Mouse (Mus musculus): ENCODE results near the gene Nsg2. TPM values are rescaled to one million over a fixed set of nuclear protein-coding genes. Genes with fewer than 3 reads are reported as not detected.
"Not testable (repeated sequence)": the region's sequence is repeated elsewhere in the genome, so short reads cannot be mapped to it uniquely, and the experiment has no call there.

The Nsg2 gene
- polyA plus RNA-seq, 1 experiment from 2014 or later: 2.7 TPM

- no peak overlapping the region; the same call in 1 of the 2 replicates for H3K4me2 ChIP-seq (replicated peaks; ENCODE audit: low read depth, low read length)
- H3K27ac ChIP-seq (ENCODE audit: low read length): no peak overlapping the region
- no peak overlapping the region for H3K4me3 ChIP-seq (ENCODE audit: low read depth, low read length)
- no peaks in the 10 kb centered on the region for H3K27me3 ChIP-seq (ENCODE audit: control insufficient read depth, insufficient read depth, low read length)
- 6% methylated on average over 5 of the region's 5 CpGs for WGBS
- 0 out of 2 replicates have a peak, but pooled peaks cover 3% of the 10 kb centered on the region for H3K4me1 ChIP-seq (ENCODE audit: control insufficient read depth, insufficient read depth, low read length)
- ATAC-seq (ENCODE audit: insufficient number of reproducible peaks, insufficient read depth, low FRiP score, low read depth): no peak
- no peaks in the 10 kb centered on the region for H3K9me3 ChIP-seq (ENCODE audit: control insufficient read depth, low read depth, low read length)
- H3K9ac ChIP-seq (replicated peaks; ENCODE audit: low read depth, low read length): no peak overlapping the region
- H3K36me3 ChIP-seq (ENCODE audit: control insufficient read depth, insufficient read depth, low read length): no peaks in the 10 kb centered on the region
These were observed 2.4 kb downstream of the Nsg2 start for GRCm38 (mm10) chr11:32002670-32003072.

GRCm38 (mm10) chr11:32008049-32008448 is 7.8 kb downstream of the Nsg2 start:
- WGBS: 82% methylated on average over 3 of the region's 3 CpGs
- H3K9me3 ChIP-seq (ENCODE audit: control insufficient read depth, low read depth, low read length); H3K27me3 ChIP-seq (ENCODE audit: control insufficient read depth, insufficient read depth, low read length); ATAC-seq (ENCODE audit: insufficient number of reproducible peaks, insufficient read depth, low FRiP score, low read depth); H3K9ac ChIP-seq (replicated peaks; ENCODE audit: low read depth, low read length); H3K4me2 ChIP-seq (replicated peaks; ENCODE audit: low read depth, low read length); H3K36me3 ChIP-seq (ENCODE audit: control insufficient read depth, insufficient read depth, low read length); H3K4me1 ChIP-seq (ENCODE audit: control insufficient read depth, insufficient read depth, low read length); H3K4me3 ChIP-seq (ENCODE audit: low read depth, low read length); H3K27ac ChIP-seq (ENCODE audit: low read length): not testable (repeated sequence)

DNA sequence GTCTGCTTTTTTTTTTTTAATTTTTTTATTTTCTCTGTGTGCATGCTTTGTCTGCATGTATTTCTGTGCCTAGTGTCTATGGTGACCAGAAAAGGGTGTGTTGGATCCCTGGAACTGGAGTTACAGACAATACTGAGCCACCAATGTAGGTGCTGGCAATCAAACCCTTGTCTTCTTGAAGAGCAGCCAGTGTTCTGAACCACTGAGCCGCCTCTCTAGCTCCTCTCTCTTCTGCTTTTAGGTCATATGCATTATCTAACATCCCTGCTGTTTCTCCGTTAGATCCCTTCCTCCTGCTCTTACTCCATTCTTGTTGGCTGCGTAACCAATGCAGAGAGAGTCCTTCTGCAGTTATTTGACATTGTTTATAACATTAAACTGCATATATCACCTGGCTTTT is 8.6 kb downstream of the Nsg2 start:
- H3K27ac ChIP-seq (ENCODE audit: low read length): no peak overlapping the region
- no peaks in the 10 kb centered on the region for H3K4me1 ChIP-seq (ENCODE audit: control insufficient read depth, insufficient read depth, low read length)
- no peaks in the 10 kb centered on the region for H3K9me3 ChIP-seq (ENCODE audit: control insufficient read depth, low read depth, low read length)
- H3K36me3 ChIP-seq (ENCODE audit: control insufficient read depth, insufficient read depth, low read length): no peaks in the 10 kb centered on the region
- no peak overlapping the region for H3K4me2 ChIP-seq (replicated peaks; ENCODE audit: low read depth, low read length)
- ATAC-seq (ENCODE audit: insufficient number of reproducible peaks, insufficient read depth, low FRiP score, low read depth): no peak
- H3K27me3 ChIP-seq (ENCODE audit: control insufficient read depth, insufficient read depth, low read length): no peaks in the 10 kb centered on the region
- H3K4me3 ChIP-seq (ENCODE audit: low read depth, low read length): no peak overlapping the region
- no peak overlapping the region for H3K9ac ChIP-seq (replicated peaks; ENCODE audit: low read depth, low read length)
- 75% methylated on average over 3 of the region's 3 CpGs for WGBS

DNA sequence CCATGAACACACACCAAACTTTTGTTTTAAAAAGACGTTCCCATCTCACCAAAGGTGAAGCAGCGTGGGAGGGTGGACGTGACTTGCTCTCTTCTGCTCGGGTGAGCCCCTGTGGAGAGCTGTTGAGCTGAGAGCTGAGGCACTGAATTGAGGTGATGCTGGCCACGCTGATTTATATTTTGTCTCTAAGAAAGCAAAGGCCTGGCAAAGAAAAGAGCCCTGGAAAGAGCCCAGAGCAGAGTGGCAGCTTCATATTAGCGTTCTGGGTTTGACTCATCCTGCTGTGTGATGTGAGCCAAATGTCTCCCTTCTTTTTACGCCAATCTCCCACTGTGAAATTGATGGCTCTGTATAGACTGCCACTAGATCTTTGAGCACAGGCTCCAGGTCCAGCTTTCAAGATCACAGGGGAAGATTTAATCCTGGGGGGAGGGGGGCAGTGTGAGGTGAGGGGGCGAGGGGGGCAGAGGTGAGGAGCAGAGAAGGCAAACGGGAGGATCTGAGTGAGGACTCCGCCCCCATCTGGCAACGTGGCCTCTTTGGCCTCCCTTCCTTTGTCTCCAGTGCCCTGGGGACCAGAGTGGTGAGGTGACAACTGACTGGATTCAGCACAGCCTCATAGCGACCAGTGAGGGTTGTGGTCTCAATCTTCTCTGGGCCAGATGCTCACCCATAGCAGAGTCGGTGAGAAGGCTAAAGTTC is 9.8 kb downstream of the Nsg2 start:
- H3K9ac ChIP-seq (replicated peaks; ENCODE audit: low read depth, low read length): no peak overlapping the region
- no peak overlapping the region for H3K4me3 ChIP-seq (ENCODE audit: low read depth, low read length)
- no peaks in the 10 kb centered on the region for H3K27me3 ChIP-seq (ENCODE audit: control insufficient read depth, insufficient read depth, low read length)
- no peak for ATAC-seq (ENCODE audit: insufficient number of reproducible peaks, insufficient read depth, low FRiP score, low read depth)
- H3K9me3 ChIP-seq (ENCODE audit: control insufficient read depth, low read depth, low read length): no peaks in the 10 kb centered on the region
- H3K36me3 ChIP-seq (ENCODE audit: control insufficient read depth, insufficient read depth, low read length): no peaks in the 10 kb centered on the region
- no peaks in the 10 kb centered on the region for H3K4me1 ChIP-seq (ENCODE audit: control insufficient read depth, insufficient read depth, low read length)
- 29% methylated on average over 13 of the region's 13 CpGs for WGBS
- no peak overlapping the region for H3K4me2 ChIP-seq (replicated peaks; ENCODE audit: low read depth, low read length)
- H3K27ac ChIP-seq (ENCODE audit: low read length): no peak overlapping the region

DNA sequence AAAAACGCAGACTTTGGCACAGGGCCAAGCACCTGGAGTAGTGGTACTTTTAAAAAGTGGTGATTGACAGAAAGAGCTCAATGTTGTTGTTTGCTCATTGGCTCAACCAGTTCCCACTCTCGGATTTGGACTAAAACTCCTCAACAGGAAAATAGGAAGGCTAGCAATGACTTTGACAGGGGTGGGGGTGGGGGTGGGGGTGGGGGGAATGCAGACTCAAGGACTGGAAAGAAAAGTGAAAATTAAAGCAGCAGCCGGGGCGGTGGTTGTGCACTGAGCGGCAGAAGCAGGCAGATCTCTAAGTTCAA is 10.4 kb downstream of the Nsg2 start:
- H3K9ac ChIP-seq (replicated peaks; ENCODE audit: low read depth, low read length): no peak overlapping the region
- no peaks in the 10 kb centered on the region for H3K27me3 ChIP-seq (ENCODE audit: control insufficient read depth, insufficient read depth, low read length)
- H3K27ac ChIP-seq (ENCODE audit: low read length): no peak overlapping the region
- no peaks in the 10 kb centered on the region for H3K9me3 ChIP-seq (ENCODE audit: control insufficient read depth, low read depth, low read length)
- H3K36me3 ChIP-seq (ENCODE audit: control insufficient read depth, insufficient read depth, low read length): no peaks in the 10 kb centered on the region
- WGBS: 58% methylated on average over 5 of the region's 5 CpGs
- no peak overlapping the region for H3K4me2 ChIP-seq (replicated peaks; ENCODE audit: low read depth, low read length)
- H3K4me3 ChIP-seq (ENCODE audit: low read depth, low read length): no peak overlapping the region
- no peak for ATAC-seq (ENCODE audit: insufficient number of reproducible peaks, insufficient read depth, low FRiP score, low read depth)
- no peaks in the 10 kb centered on the region for H3K4me1 ChIP-seq (ENCODE audit: control insufficient read depth, insufficient read depth, low read length)

- no peak overlapping the region for H3K27ac ChIP-seq (ENCODE audit: low read length)
- no peaks in the 10 kb centered on the region for H3K36me3 ChIP-seq (ENCODE audit: control insufficient read depth, insufficient read depth, low read length)
- 48% methylated on average over 9 of the region's 9 CpGs for WGBS
- no peak overlapping the region for H3K4me2 ChIP-seq (replicated peaks; ENCODE audit: low read depth, low read length)
- no peak for ATAC-seq (ENCODE audit: insufficient number of reproducible peaks, insufficient read depth, low FRiP score, low read depth)
- H3K4me3 ChIP-seq (ENCODE audit: low read depth, low read length): no peak overlapping the region
- no peaks in the 10 kb centered on the region for H3K4me1 ChIP-seq (ENCODE audit: control insufficient read depth, insufficient read depth, low read length)
- no peaks in the 10 kb centered on the region for H3K9me3 ChIP-seq (ENCODE audit: control insufficient read depth, low read depth, low read length)
- no peaks in the 10 kb centered on the region for H3K27me3 ChIP-seq (ENCODE audit: control insufficient read depth, insufficient read depth, low read length)
- no peak overlapping the region for H3K9ac ChIP-seq (replicated peaks; ENCODE audit: low read depth, low read length)
These were observed 11.8 kb downstream of the Nsg2 start for GRCm38 (mm10) chr11:32011867-32012603.

- no peak for ATAC-seq (ENCODE audit: insufficient number of reproducible peaks, insufficient read depth, low FRiP score, low read depth)
- Histone ChIP-seq H3K9me3 (ENCODE audit: control insufficient read depth, low read depth, low read length) (no peaks in the 10 kb centered on the region), H3K4me2 (replicated peaks; ENCODE audit: low read depth, low read length) (no peak overlapping the region), H3K4me1 (ENCODE audit: control insufficient read depth, insufficient read depth, low read length) (no peaks in the 10 kb centered on the region), H3K27ac (ENCODE audit: low read length) (no peak overlapping the region), H3K27me3 (ENCODE audit: control insufficient read depth, insufficient read depth, low read length) (no peaks in the 10 kb centered on the region), H3K4me3 (ENCODE audit: low read depth, low read length) (no peak overlapping the region), H3K36me3 (ENCODE audit: control insufficient read depth, insufficient read depth, low read length) (no peaks in the 10 kb centered on the region), H3K9ac (replicated peaks; ENCODE audit: low read depth, low read length) (no peak overlapping the region)
- WGBS: 86% methylated on average over 4 of the region's 4 CpGs
These were observed 12.8 kb downstream of the Nsg2 start for GRCm38 (mm10) chr11:32013014-32013427.

GRCm38 (mm10) chr11:32013561-32013960 is 13.3 kb downstream of the Nsg2 start:
- 73% methylated on average over 1 of the region's 1 CpGs for WGBS
- Histone ChIP-seq H3K4me2 (replicated peaks; ENCODE audit: low read depth, low read length) (no peak overlapping the region), H3K9ac (replicated peaks; ENCODE audit: low read depth, low read length) (no peak overlapping the region), H3K4me1 (ENCODE audit: control insufficient read depth, insufficient read depth, low read length) (no peaks in the 10 kb centered on the region), H3K9me3 (ENCODE audit: control insufficient read depth, low read depth, low read length) (no peaks in the 10 kb centered on the region), H3K27ac (ENCODE audit: low read length) (no peak overlapping the region), H3K36me3 (ENCODE audit: control insufficient read depth, insufficient read depth, low read length) (no peaks in the 10 kb centered on the region), H3K4me3 (ENCODE audit: low read depth, low read length) (no peak overlapping the region), H3K27me3 (ENCODE audit: control insufficient read depth, insufficient read depth, low read length) (no peaks in the 10 kb centered on the region)
- no peak for ATAC-seq (ENCODE audit: insufficient number of reproducible peaks, insufficient read depth, low FRiP score, low read depth)

Measured in stomach, embryonic 14.5 days (tissue).